Mouse (Mus musculus) heart, adult 2 months (tissue): ENCODE measurements around the gene Rapgef2. TPM values are rescaled to one million over a fixed set of nuclear protein-coding genes. Genes with fewer than 3 reads are reported as not detected.

ENCODE experiments used
- DNase-seq, 2 experiments: peaks; one replicate each; pipeline ENCODE4 v3.0.0; 2021
- H3K27ac ChIP-seq: fragments of 200-600 bp; 2 replicates; pipeline ENCODE4 v1.8.1; 2022
- H3K27me3 ChIP-seq: fragments of 200-500 bp; 2 replicates; pipeline ENCODE4 v1.6.1; 2012; ENCODE audit warnings: mild to moderate bottlenecking, low read length, inconsistent platforms, mixed read lengths; ENCODE audit not compliant: control insufficient read depth, insufficient read depth
- H3K36me3 ChIP-seq: fragments of 200-500 bp; 2 replicates; pipeline ENCODE4 v1.6.1; 2012; ENCODE audit warnings: low read length, inconsistent platforms; ENCODE audit not compliant: control insufficient read depth, insufficient read depth
- H3K4me1 ChIP-seq: fragments of 200-500 bp; 2 replicates; pipeline ENCODE4 v1.6.1; 2011; ENCODE audit warnings: low read length; ENCODE audit not compliant: control insufficient read depth, insufficient read depth
- H3K4me3 ChIP-seq: fragments of 200-600 bp; 2 replicates; pipeline ENCODE4 v1.8.1; 2022
- H3K79me2 ChIP-seq: fragments of 200-500 bp; replicated peaks from 2 replicates; pipeline ENCODE4 v1.6.1; 2012; ENCODE audit warnings: mild to moderate bottlenecking, inconsistent platforms, low read length, moderate library complexity, mixed read lengths; ENCODE audit not compliant: control insufficient read depth, insufficient read depth
- H3K9ac ChIP-seq: fragments of 200-500 bp; 2 replicates; pipeline ENCODE4 v1.6.1; 2012; ENCODE audit warnings: low read depth, mild to moderate bottlenecking, control low read depth, inconsistent platforms, low read length, mixed read lengths
- CTCF ChIP-seq: fragments of 200-600 bp; IDR thresholded peaks from 2 replicates; pipeline ENCODE4 v1.8.1; 2022; ENCODE audit warnings: antibody characterized with exemption, mild to moderate bottlenecking, moderate library complexity
- EP300 ChIP-seq: fragments of 200-500 bp; IDR thresholded peaks from 2 replicates; pipeline ENCODE4 v1.6.1; 2011; ENCODE audit warnings: low read depth, low read length, control low read depth; ENCODE audit not compliant: insufficient read depth
- POLR2A ChIP-seq: fragments of 200-500 bp; IDR thresholded peaks from 2 replicates; pipeline ENCODE4 v1.6.1; 2011; ENCODE audit warnings: mild to moderate bottlenecking, low read depth, low read length, control low read depth; ENCODE audit not compliant: insufficient read depth
- WGBS: fragments of 180-500 bp; shearing (Covaris S2); methylation state at CpG from one replicate; pipeline ENCODE4 v1.1.7; 2018; 5-methylcytosine and 5-hydroxymethylcytosine counted together
- intact Hi-C: fragments of 180-260 bp; cut with DNase I; formaldehyde crosslinking; loops from one replicate; pipeline ENCODE4 v1.15.1; 2025
- long read RNA-seq: library from polyadenylated mRNA; stranded (forward); transcript quantifications from one replicate; pipeline ENCODE4 v2.0.0, GENCODE M21; 2021
- polyA plus RNA-seq: library from polyadenylated mRNA; depleted of rRNA; stranded (reverse); fragments of >200 nt; gene quantifications from 2 replicates; pipeline ENCODE4 v1.2.3, GENCODE M21; 2012; rRNA removed
- total RNA-seq, 2 experiments: library from RNA; stranded (reverse); gene quantifications; 2 replicates each; pipeline ENCODE4 v1.2.3; 2021

Rapgef2 gene
- total RNA-seq: 10 to 100 TPM; 31.7 to 36.2 TPM
- polyA plus RNA-seq: 10.6 and 15.4 TPM in 2 replicates
- long read RNA-seq, full-length matches to known transcripts: 1 of 9 reads
- long read RNA-seq, partial matches to known transcripts: 4 of 9 reads
- long read RNA-seq, other reads (novel, unspliced or antisense): 4 of 9 reads

DNA sequence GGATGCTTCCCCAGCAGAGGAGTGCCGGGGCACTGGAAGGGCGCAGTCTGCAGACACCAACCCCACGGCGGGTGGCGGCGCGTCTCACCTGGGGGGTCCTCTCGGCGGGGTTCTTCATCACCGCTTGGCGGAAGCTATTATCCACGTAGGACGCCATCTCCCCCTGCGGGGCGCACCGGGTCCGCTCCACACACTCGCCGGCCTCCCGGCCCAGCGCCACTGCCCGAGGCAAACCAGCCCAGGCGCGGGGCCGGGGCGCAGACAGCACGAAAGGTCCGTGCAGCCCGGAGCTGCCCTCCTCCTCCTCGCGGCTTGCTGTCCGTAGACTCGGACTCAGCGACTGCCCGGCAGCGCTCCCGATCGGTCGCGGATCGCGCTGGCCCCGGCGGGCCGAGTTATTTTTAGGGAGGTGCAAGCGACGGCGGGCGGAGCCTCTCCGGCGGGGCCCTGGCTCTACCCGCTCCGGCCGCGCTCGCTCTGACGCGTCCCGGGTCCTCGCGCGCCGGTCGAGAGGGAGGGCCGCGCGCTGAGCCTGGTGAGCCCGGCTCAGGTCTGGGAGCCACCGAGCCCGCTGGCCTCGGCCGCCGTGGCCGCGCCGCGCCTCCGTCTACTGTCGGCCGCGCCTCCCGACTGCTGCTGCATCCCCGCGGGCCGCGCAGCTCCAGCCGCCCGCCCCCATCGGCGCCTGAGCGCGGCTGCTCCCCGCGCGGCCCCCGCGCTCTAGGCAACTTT, at the start of gene Rapgef2:
TSS of gene Rapgef2 (minus strand) at position 142 of the 732 bp plus-strand sequence.
- 0% methylated on average over 91 of the region's 97 CpGs for WGBS
- peaks cover 19% of the 10 kb centered on the region for H3K4me1 ChIP-seq
- H3K27me3 ChIP-seq: no peaks in the 10 kb centered on the region
- H3K36me3 ChIP-seq: peaks cover 21% of the 10 kb centered on the region
- peaks cover 5% of the 10 kb centered on the region for H3K79me2 ChIP-seq
- H3K9ac ChIP-seq: peak within 1 kb of the TSS; percentile 84
- intact Hi-C loops: loop anchor here (1.0 to 5.0 kb wide), 4 partner anchors 67 to 329 kb away; no protein-coding TSS in a partner anchor
- TF ChIP-seq POLR2A (peak; percentile 56; the same call in 1 of the 2 replicates), CTCF (peak; percentile 47), EP300 (no peak)
- peak; percentile 88 to 91 for DNase-seq
- peak within 1 kb of the TSS; percentile 87 for H3K4me3 ChIP-seq
- H3K27ac ChIP-seq: peak within 1 kb of the TSS; percentile 94

DNA sequence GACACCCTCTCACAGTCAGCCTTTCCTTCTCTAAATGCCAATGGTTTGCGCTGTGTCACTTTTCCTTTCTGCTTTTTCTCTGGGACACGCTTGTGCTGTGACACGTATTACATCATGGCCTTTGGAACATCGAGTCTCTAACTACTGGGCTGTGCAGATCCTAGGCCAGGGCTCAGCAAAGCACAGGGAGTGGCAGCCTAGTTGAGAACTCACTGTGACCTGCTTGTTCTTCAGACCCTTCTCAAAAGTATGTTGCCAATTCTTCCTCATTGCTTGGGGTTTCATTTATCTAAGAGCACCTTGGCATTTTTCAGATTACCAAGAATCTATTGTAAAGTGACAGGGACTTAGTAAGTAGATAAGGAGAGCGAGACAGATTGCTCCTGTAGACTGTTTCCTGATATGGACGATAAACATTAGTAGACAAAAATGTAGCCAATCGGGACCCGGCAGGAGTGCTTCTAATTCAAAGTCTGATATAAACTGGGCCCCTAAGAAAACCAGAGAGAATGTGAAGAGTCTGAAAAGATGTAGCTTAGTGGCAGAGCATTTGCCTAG, 47.4 kb upstream of the Rapgef2 start:
- intact Hi-C loops: no loop called here
- DNase-seq: no peak
- Histone ChIP-seq H3K79me2 (no peaks in the 10 kb centered on the region), H3K36me3 (no peaks in the 10 kb centered on the region), H3K9ac (no peak overlapping the region), H3K4me1 (no peaks in the 10 kb centered on the region), H3K4me3 (no peak overlapping the region), H3K27me3 (no peaks in the 10 kb centered on the region), H3K27ac (no peak overlapping the region)
- TF ChIP-seq EP300: no peak
- no peak for TF ChIP-seq CTCF
- no peak for TF ChIP-seq POLR2A
- 72% methylated on average over 8 of the region's 8 CpGs for WGBS

DNA sequence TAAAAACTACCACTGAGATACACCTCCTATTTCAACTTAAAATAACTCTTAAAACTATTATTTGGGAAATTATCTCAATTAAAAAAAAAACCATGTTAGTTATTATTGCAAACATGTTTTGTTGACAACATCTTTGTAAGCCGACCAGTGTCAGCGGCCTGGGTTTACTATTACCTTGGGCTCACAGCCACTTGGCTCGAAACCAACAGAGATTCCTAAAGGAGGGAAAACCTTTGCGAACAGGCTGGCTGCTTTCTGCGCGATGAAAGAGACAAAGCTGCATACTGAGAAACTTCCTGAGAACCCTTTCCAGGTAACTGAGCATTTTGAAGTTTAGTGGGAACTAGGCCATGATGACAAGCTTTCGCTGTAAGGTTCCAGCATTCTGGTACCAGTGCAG, 46.7 kb upstream of the Rapgef2 start:
- H3K36me3 ChIP-seq: no peaks in the 10 kb centered on the region
- no peaks in the 10 kb centered on the region for H3K79me2 ChIP-seq
- no peak for DNase-seq
- no peaks in the 10 kb centered on the region for H3K27me3 ChIP-seq
- H3K27ac ChIP-seq: no peak overlapping the region
- WGBS: 46% methylated on average over 7 of the region's 7 CpGs
- intact Hi-C loops: no loop called here
- H3K9ac ChIP-seq: no peak overlapping the region
- no peak overlapping the region for H3K4me3 ChIP-seq
- TF ChIP-seq POLR2A (no peak), CTCF (no peak), EP300 (no peak)
- no peaks in the 10 kb centered on the region for H3K4me1 ChIP-seq

DNA sequence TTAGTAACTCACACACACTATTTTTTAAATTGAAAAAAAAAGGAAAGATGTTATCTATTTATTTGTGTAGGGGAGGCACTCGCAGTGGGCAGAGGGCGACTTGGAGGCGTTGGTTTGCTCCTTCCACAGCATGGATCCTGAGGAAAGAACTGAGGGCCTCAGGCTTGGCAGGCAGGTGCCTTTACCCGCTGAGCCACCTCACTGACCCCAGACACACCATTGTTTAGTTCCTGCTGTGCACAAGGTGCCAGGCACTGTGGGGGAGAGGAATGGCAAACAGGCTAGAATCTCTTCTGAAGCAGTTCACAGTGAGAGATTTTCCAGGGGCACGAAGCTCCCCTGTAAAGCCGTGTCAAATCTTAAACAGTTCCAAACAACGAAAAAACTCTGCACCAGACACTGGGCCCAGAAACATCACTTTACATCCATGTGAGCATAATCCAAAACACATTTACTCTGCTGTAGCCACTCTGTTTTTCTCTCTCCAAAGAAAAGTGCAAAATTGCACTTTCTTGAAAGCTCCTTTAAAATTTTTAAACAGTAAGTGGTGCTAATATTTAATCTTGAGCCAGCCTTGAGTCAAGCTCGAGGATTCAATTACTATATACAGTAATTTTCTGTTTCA, 43.5 kb upstream of the Rapgef2 start:
- H3K4me1 ChIP-seq: no peaks in the 10 kb centered on the region
- no peaks in the 10 kb centered on the region for H3K27me3 ChIP-seq
- no peak overlapping the region for H3K4me3 ChIP-seq
- no peak overlapping the region for H3K9ac ChIP-seq
- intact Hi-C loops: no loop called here
- no peak for DNase-seq
- no peak for TF ChIP-seq CTCF
- TF ChIP-seq EP300: no peak
- TF ChIP-seq POLR2A: no peak
- 57% methylated on average over 8 of the region's 8 CpGs for WGBS
- H3K36me3 ChIP-seq: no peaks in the 10 kb centered on the region
- H3K79me2 ChIP-seq: no peaks in the 10 kb centered on the region
- no peak overlapping the region for H3K27ac ChIP-seq

DNA sequence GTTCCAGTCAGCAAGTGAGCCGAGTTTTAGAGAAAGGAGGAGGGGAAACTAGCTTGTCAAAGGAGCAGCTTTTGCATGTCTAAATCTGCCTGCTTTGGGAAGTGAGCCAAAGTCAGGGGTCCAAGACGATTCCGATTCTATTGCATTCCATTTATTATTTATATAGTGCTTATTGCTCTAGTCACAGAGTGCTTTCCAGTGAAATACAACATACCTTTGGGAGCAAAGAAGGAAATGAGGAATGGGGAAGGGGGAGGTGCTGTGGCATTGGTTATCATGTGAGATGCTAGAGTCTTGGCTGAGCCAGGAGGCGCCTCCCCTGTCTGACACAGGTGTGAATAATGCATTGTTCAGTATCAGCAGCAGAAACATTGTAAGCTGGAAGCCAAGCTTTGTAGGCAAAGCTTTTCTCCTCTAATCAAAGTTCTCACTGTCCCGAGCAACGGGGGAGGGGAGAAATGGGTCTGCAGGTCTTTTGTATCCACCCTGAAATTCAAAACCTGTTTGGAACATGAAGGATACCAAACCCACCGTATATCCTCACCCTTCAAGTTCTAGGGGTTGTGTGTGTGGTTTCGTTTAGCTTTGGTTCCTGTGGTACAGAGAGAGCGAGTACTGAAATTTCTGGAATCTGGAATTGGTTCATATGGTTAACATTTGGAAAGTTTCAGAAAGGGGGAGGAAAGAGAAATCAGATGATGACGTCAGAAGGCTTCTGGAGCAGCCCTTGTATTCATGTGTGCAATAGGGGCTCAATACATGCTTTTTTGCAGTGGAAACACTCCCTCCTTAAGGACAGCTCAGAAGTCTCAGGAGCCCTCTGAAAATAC, 38.6 kb upstream of the Rapgef2 start:
- intact Hi-C loops: no loop called here

More for the DNA sequence above, 38.6 kb upstream of the Rapgef2 start:
- Histone ChIP-seq H3K9ac (no peak overlapping the region), H3K4me3 (no peak overlapping the region), H3K36me3 (no peaks in the 10 kb centered on the region), H3K4me1 (no peaks in the 10 kb centered on the region), H3K79me2 (no peaks in the 10 kb centered on the region), H3K27me3 (no peaks in the 10 kb centered on the region), H3K27ac (no peak overlapping the region)
- no peak for DNase-seq
- 48% methylated on average over 10 of the region's 10 CpGs for WGBS
- TF ChIP-seq CTCF (no peak), EP300 (no peak), POLR2A (no peak)
